Mouse (Mus musculus) small intestine, adult 2 months (tissue): ENCODE results near the gene Gm28044.

Experiments used
- CTCF ChIP-seq: fragments of 200-500 bp; IDR thresholded peaks from 2 replicates; pipeline ENCODE4 v1.5.1; 2012; ENCODE audit warnings: low read depth, mild to moderate bottlenecking, control low read depth, inconsistent platforms, low read length, moderate library complexity, mixed read lengths; ENCODE audit not compliant: insufficient replicate concordance, insufficient read length; ENCODE audit errors: extremely low read depth
- POLR2A ChIP-seq: fragments of 200-500 bp; IDR thresholded peaks from 2 replicates; pipeline ENCODE4 v1.6.1; 2012; ENCODE audit warnings: low read depth, mild to moderate bottlenecking, control low read depth, inconsistent platforms, low read length, moderate library complexity

DNA sequence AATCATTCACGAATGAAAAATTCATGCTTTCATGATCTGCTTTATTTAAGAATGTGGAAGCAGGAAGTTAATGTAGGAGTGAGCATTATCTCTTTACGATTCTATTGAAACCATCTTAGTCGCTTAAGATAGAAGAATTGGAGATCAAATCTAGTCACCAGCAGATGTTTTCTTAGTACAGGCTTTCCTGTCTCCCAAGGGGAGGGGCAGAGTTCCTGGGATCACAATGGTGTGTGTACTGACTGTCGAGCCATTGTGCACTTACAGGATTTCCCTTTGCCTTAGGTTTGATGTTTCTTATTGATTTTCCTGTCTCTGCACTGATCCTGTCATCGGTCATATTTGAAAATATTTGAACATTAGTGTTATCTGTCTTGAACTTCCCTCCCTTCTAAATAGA lies 53.6 kb downstream of the Gm28044 start:
- no peak for TF ChIP-seq CTCF
- no peak for TF ChIP-seq POLR2A
